Mouse (Mus musculus): Measurements from ENCODE around the gene Flot2.
"Not testable (repeated sequence)": the region's sequence is repeated elsewhere in the genome, so short reads cannot be mapped to it uniquely, and the experiment has no call there.

The Flot2 gene

DNA sequence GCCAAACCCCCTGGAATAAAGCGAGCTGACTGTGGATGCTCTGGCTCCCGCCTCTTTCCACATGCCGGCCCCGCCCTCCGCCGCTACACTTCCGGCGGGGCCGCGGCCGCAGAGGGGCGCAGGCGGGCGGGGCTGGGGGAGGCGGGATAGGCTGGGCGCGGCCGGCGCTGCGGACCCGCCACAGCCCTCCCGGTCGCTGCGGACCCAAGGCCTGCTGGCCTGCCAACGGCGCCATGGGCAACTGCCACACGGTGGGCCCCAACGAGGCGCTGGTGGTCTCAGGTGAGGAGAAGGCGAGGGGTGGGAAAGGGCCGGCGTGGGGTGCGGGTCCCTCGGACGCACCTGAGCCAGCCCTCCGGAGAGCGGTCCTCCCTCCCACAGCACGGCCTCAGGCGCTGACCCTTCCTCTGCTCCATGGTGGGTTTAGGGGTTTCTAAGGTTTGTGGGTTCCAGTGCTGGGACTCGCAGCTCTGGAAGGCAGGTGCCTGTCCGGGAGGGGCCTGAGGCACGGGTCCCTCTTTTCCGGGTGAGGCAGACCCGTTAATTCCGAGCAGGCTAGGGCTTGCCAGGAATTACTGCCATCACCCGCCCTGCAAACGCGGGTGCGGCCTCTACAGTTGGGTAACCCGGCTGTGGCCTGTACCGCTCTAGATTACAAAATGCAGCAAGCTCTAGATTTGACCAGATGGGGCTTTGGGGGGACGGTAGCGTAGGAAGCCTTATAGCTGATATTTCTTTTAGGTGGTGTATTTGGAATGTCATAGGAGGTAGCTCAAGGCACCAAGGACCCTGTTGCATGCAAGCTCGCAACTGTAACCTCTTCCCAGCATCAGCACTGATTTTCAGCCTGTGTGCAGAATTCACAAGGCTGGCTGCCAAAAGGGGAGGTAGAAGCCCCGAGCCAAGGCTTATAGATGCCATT, at the start of gene Flot2:
Gene Flot2 (plus strand): TSS at position 101 of the 922 bp plus-strand sequence.
- peak; percentile 73 for DNase-seq

DNA sequence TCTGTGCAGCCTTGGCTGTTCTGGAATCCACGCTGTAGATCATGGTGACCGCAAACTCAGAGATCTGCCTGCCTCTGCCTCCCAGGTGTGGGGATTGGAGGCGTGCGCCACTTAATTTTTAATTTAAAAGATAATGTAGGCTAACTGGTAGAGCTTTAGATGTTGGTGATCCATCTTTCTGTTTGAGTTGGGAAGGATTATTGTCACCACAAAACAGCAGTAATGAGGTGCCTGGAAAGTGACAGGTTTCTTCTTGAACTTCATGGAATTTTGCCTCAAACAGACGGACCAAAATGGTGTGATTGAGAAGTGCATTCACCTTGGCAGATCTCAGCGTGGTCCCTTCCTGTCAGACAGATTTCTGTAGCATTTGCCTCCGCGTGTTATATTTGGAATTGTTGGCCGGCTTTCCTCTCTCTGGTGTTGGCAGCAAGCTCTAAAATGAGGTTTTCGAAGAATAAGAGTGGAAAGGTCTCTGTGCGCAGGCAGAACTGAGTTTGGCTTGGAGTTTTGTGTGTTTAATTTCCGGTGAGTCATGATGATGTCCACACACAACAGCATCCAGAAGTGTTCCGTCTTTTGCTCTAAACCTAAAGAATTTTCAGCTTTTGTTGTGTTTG, 48.5 kb upstream of the Flot2 start:
- no peak for DNase-seq

GRCm38 (mm10) chr11:77995556-77995955, 42.2 kb upstream of the Flot2 start:
- DNase-seq, result no peak

DNA sequence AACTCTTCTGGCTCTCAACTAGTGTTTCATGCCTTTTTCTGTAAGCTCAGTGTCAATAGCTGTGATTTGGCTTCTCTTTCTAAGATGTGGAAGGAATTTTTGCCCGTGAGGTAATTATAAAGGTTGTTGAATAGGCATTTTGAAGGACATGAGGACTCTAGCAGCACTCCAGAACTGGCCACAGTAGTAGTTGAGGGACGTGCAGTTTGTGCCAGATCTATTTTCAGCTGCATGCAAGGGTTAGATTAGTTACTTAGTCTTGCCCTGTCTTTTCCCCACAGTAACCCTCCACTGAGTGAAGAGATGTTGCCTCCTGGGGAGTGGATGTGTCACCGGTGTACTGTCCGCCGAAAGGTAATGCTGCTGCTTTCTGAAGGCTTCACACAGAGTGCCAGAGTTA, 31.3 kb upstream of the Flot2 start:
- no peak for DNase-seq

GRCm38 (mm10) chr11:78019676-78020075, 18.1 kb upstream of the Flot2 start:
- DNase-seq, result peak; percentile 77

- DNase-seq, result peak; percentile 29
Observed at GRCm38 (mm10) chr11:78023607-78024006, 14.1 kb upstream of the Flot2 start.

- DNase-seq, result no peak
Observed at GRCm38 (mm10) chr11:78029240-78029639, 8.5 kb upstream of the Flot2 start.

DNA sequence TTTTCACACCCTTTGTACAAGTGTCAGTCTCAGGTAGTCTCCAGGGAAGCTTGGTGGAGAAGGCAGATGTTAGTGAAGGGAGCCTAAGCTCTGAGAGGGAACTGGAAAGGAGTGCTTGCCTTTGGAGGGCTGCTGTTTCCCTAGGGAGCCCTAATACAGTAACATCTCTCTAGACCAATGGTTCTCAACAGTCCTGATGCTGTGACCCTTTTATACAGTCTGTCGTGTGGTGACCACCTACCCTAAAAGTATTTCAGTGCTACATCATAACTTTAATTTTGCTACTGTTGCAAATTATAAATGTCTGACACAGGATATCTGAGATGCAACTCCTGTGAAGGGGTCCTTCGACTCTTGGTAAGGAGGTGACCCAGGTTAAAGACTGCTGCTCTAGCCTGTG, 7.1 kb upstream of the Flot2 start:
- no peak for DNase-seq

DNA sequence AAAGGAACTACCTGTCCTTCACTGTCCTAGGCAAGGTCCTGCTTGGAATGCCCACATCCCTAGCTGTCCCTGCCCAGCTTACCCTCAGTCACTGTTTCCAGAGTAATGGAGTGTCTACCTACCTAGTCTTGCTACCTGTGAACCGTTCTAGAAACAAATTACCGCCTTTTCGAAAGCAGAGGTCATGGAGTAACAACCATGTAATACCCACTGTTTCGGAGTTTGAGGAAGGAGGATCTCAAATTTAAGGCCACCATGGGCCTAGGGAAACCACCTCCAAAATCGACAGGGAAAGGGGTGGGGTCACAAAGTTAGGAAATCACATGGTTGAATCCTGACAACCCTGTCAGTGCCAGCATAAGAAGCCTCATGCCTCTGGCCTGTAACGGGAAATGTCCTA, 6.3 kb upstream of the Flot2 start:
- DNase-seq, result no peak

GRCm38 (mm10) chr11:78031947-78032808, 5.6 kb upstream of the Flot2 start, which contains the start of gene Dhrs13:
TSS of gene Dhrs13 (plus strand) at chr11:78032280.
- DNase-seq, result peak; percentile 95

DNA sequence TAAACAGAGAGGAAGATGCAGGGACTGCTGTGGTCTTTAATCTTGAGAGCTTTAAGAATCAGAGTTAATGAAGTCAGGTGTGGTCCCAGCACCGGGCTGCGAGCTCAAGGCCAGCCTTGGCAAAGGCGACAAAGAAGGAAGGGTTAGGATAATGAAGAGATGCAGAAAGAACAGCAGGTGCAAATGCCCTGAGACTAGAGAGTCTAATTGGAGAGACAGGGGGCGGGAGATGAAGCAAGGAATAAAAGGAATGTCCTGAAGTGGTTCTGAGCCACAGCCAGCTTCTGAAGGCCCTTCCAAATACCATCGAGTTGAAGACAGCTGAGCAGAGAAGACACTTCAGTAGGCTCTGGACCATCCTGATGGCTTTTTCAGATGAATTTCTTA, 4.9 kb upstream of the Flot2 start:
- DNase-seq, result no peak

DNA sequence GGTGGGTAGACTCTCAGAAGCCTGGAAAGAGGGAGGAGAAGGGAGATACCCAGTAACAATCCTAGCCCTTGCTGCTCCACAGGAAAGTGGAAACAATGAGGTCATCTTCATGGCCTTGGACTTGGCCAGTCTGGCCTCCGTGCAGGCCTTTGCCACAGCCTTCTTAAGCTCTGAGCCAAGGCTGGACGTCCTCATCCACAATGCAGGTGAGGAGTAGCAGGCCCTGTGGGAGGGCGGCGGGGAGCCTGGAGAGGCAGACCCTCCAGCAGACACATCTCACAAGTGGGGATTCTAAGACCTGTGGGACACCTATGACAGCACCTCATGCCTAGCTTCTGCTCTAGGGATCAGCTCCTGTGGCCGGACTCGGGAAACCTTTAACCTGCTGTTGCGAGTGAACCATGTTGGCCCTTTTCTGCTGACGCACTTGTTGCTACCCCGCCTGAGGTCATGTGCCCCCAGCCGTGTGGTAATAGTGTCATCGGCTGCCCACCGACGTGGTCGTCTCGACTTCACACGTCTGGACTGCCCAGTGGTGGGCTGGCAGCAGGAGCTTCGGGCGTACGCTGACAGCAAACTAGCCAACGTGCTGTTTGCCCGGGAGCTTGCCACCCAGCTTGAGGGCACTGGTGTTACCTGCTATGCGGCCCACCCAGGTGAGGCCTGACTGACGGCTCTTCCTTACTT, 3.7 kb upstream of the Flot2 start:
- DNase-seq, result no peak

DNA sequence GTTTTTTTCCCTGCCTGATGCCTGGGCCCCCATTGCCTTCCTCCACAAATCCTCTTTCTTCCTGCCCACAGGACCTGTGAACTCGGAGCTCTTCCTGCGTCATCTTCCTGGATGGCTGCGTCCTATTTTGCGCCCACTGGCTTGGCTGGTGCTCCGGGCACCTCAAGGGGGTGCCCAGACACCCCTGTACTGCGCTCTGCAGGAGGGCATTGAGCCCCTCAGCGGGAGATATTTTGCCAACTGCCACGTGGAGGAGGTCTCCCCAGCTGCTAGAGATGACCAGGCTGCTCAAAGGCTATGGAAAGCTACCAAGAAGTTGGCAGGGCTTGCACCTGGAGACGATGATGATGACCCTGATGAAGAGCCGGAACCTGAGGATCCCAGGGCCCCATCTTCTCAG, 940 bp upstream of the Flot2 start:
- DNase-seq, result no peak

- no peak for DNase-seq
Observed at GRCm38 (mm10) chr11:78040878-78041277, 3.1 kb downstream of the Flot2 start.

GRCm38 (mm10) chr11:78042290-78042870, 4.6 kb downstream of the Flot2 start:
- DNase-seq, result not testable (repeated sequence)

- DNase-seq, result no peak
Observed at GRCm38 (mm10) chr11:78044758-78045251, 7.1 kb downstream of the Flot2 start.

DNA sequence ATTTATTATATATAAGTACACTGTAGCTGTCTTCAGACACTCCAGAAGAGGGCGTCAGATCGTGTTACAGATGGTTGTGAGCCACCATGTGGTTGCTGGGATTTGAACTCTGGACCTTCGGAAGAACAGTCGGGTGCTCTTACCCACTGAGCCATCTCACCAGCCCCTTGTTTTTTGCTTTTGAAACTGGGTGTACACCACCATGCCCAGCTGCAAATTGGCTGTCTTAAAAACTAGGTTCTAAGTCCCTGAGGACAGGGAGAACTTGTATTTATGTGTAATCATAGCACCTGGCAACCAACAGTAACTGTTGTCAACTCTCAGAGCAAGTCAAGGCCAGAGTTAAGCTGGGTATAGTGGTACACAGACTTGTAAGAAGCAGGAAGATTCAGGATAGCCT, 10.9 kb downstream of the Flot2 start:
- not testable (repeated sequence) for DNase-seq

DNA sequence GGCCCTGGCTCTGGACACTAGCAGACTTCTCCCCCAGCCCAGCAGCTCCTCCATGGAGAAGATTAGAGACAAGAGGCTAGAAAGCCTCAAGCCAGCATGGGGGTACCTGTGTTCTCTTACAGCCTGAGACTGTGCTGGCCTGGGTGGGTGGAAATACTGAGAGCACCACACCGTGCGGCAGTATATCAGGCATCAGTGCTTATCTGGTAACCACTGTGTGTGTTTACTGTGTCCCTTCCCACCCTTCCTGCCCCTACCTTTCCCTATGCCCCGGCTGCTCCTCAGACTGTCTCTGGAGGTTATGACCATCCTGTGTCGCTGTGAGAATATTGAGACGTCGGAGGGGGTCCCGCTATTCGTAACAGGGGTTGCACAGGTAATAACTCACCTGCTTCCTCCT, 15.3 kb downstream of the Flot2 start:
- DNase-seq, result no peak

DNA sequence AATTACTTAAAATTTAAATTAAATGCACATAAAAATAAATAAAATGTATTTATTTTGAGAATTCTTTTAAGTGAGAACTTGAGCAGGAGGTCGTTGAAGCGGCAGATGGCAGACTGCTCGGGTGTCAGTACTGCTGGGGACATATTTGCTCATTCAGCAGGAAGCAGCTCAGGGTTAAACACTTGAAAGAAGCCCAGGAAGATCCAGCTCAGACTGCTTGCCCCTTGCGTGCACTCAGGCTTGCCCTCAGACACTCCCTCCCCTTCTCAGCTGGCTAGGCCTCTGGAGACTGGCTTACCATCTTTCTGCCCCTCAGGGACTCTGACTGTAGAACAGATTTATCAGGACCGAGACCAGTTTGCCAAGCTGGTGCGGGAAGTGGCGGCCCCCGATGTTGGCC, 19.2 kb downstream of the Flot2 start:
- DNase-seq, result no peak

- peak; percentile 41 for DNase-seq
Observed at GRCm38 (mm10) chr11:78059833-78060757, 22.4 kb downstream of the Flot2 start.

- no peak for DNase-seq
Observed at GRCm38 (mm10) chr11:78062563-78062962, 24.8 kb downstream of the Flot2 start.
